In the genomic region with DNA sequence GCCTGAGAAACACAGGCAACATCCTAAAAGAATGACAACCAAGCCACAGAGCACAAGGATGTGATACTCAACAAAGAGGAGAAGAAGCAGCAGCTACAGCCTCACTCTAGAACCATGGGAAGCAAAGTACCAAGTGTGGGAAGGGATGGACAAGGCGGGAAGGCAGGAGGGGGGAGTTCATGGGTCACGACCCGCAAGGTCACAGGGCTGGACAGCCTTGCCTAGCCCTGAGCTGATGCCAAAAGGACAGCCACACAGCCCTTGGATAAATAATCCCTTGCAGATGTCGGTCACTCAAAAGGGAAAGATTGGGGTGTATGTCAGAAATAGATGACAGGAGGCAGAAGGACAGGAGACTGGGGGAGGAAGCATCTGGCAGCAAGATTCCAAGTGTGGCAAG, we compare ENCODE assay signal across 19 mouse cellular contexts.
DNase-seq lines count a peak whose midpoint lies in the region; ATAC-seq lines count a peak whose summit lies in the region.
"Had no signal": no experiment of that assay in that cellular context is flagged by ENCODE, and none has a peak within 500 bp of the region (broad histone marks: within the 10 kb centered on the region; RNA-seq: fewer than 3 reads in every experiment).

No protein-coding gene starts in this region.

- H3K27me3 ChIP-seq in megakaryocyte, embryonic 14.5 days (replicated peaks), result peaks cover 71% of the 10 kb centered on the region
- H3K27me3 ChIP-seq: embryonic facial prominence, embryonic 12.5 days; forebrain, embryonic 13.5 days; forebrain, embryonic 15.5 days had no signal

- ATAC-seq in megakaryocyte, adult 5-6 weeks (ENCODE audit: poor library complexity, severe bottlenecking), result no peak
- ATAC-seq: forebrain, embryonic 13.5 days; forebrain, embryonic 15.5 days; forebrain, postnatal 0 days had no signal

- peak overlapping the region; percentile 33 for H3K4me3 ChIP-seq in megakaryocyte, embryonic 14.5 days (replicated peaks)
- H3K4me3 ChIP-seq: embryonic facial prominence, embryonic 10.5 days; embryonic facial prominence, embryonic 12.5 days; forebrain, embryonic 13.5 days; forebrain, embryonic 15.5 days had no signal

- peaks cover 62% of the 10 kb centered on the region for H3K36me3 ChIP-seq in megakaryocyte, embryonic 14.5 days (replicated peaks; ENCODE audit: low read length)
- H3K36me3 ChIP-seq: embryonic facial prominence, embryonic 10.5 days; embryonic facial prominence, embryonic 12.5 days; forebrain, embryonic 15.5 days had no signal

- H3K9me3 ChIP-seq in megakaryocyte, embryonic 14.5 days, result no peaks in the 10 kb centered on the region
- H3K9me3 ChIP-seq: embryonic facial prominence, embryonic 10.5 days; embryonic facial prominence, embryonic 12.5 days; forebrain, embryonic 13.5 days; forebrain, embryonic 15.5 days had no signal

- peaks cover 32% of the 10 kb centered on the region for H3K4me1 ChIP-seq in megakaryocyte, embryonic 14.5 days
- H3K4me1 ChIP-seq: forebrain, embryonic 13.5 days; forebrain, embryonic 15.5 days had no signal

- peak; percentile 57 for DNase-seq in embryo, embryonic 9.5 days (ENCODE audit: extremely low spot score)
- no peak for DNase-seq in embryo, embryonic 11 days
- peak; percentile 8 for DNase-seq in brain, adult 2 months (ENCODE audit: low read depth, low spot score)
- no peak for DNase-seq in layer of hippocampus, adult 11-12 months (ENCODE audit: low spot score)
- DNase-seq: adrenal gland, adult 2 months; adrenal gland, postnatal 10 days; adrenal gland, postnatal 25 days; cerebellum, adult 11-12 months; cerebellum, adult 2 months; cerebellum, adult 9-10 months; cerebellum, postnatal 10 days; cerebellum, postnatal 25 days; forebrain, postnatal 0 days had no signal

Comparison
In these comparisons a context has a peak if more than half of its experiments do, and no peak if none do; other contexts are left out.
1. DNase-seq: peak in embryo, embryonic 9.5 days (single experiment) and brain, adult 2 months (single experiment); none in embryo, embryonic 11 days (single experiment) and layer of hippocampus, adult 11-12 months (single experiment).